Mouse (Mus musculus) CH12F3 (cell line): ENCODE results near the gene Pax2.
"Not testable (repeated sequence)": the region's sequence is repeated elsewhere in the genome, so short reads cannot be mapped to it uniquely, and the experiment has no call there.

Experiments used
- in situ Hi-C: fragments of 300-500 bp; cut with MboI; formaldehyde crosslinking; loops from 2 replicates; pipeline ENCODE4 v1.14.3; 2020; ENCODE audit warnings: low sequenced_read_pairs

Pax2 gene

DNA sequence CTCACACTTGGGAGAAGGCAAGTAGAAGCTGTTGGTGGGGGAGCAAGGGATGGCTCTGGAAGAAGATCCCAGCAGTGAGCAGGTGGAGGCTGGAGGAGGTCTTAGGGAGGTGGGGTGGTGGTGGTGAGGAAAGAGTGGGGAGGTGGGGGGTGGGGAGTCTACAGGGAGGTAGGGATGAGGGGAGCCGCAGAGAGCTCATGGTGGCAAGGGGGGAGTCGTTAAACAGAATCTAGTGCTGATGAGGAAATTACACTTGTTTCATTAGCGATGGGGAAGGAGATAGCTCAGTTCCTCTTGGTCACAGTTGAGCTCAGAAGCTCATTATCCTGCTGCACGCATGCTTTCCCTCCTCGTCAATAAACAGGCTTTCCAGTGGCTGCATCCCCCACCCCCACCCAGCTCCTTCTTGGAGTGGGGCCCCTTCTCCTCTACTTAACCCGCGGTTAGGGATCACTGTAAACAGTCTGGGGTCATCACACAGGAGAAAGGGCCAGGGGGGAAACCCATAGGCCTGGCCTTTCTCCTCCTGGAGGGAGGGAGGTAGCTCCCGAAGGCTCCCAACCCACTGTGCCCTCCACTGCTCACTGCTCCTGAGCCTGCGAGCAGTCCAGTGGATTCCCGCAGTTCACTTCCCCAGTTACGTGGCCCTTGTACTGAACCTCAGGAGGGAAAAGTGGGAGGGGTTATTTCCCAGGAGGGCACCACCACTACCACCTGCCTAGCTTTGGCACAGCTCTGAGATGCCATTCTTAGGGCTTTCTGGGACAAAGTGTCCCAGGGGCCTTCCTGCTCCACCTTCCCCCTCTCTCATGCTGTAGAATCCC lies 78.6 kb downstream of the Pax2 start:
- in situ Hi-C loops, result no loop called here

DNA sequence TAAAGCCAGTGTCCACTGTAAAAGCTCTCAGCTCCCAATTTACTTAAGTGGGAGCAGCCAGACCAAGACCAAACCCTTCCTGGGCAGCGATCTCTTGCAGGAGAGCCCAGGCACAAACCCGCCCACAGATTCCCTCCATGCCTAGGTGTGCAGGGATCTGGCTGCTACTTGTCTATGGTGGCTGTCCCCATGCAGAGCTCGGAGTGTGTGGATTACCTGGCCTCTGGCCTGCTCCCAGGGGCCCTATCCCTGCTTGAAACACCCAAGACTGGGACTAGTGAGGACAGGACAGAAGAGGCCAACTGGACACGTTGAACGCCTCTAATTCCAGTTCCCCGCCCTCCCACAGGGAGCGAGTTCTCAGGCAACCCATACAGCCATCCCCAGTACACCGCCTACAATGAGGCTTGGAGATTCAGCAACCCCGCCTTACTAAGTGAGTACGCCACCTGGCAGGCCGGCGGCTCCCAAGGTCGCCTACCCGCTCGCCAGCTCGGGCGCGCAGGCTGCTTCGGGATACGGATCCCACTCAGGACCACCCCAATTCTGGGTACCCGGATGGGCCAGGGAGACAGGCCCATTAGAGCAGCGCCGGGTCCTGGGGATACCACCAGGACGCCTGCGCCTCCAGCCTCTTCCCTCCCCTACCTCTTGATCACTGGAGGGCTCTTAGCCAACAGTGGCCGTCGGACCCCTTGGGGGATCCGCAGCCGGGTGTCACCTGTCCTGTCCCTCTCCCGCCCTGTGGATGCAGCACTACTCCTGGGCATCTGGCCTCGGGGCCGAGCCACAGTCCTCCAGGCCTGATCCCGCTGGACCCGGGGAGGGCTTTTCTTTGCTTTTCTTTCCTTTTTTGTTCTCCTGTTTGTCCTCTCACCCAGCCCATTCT lies 79.4 kb downstream of the Pax2 start:
- in situ Hi-C loops, result no loop called here

DNA sequence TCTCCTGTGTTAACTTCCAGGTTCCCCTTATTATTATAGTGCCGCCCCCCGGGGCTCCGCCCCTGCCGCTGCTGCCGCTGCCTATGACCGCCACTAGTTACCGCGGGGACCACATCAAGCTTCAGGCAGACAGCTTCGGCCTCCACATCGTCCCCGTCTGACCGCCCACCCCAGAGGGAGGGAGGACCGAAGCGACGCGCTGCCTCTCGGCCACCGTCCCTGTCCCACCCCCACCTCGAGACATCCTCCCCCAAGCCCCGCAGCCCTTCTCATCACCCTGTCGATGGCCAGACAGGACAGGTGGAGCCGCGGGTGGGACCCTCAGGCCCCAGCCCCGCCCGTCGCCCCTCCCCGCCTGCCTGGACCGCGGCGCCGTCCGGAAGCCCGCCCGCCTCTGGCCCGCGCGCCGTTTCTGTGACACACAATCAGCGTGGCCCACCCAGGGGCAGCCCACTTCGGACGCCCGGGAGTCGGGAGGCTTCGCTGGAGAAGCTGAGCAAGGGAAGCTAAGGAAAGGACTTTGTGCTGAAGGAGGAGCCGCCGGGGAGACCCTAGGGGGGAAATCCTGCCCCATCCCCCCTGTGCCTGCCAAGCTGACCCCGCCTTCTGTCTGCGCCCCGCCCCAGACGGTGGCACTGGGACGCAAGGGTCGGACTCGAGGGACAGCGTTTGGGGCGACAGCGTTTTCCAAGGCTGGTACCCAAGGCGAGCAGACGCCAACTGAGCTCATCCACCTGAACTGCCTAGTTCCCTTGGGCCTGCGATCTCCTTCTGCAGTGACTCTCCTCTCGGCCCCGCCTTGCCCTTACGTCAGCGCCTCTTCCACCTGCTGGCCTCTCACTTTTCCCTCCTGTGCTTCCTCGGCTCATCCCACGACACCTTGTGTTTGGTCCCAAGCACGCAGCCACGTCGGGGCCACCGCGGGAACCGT lies 80.4 kb downstream of the Pax2 start:
- in situ Hi-C loops, result no loop called here

DNA sequence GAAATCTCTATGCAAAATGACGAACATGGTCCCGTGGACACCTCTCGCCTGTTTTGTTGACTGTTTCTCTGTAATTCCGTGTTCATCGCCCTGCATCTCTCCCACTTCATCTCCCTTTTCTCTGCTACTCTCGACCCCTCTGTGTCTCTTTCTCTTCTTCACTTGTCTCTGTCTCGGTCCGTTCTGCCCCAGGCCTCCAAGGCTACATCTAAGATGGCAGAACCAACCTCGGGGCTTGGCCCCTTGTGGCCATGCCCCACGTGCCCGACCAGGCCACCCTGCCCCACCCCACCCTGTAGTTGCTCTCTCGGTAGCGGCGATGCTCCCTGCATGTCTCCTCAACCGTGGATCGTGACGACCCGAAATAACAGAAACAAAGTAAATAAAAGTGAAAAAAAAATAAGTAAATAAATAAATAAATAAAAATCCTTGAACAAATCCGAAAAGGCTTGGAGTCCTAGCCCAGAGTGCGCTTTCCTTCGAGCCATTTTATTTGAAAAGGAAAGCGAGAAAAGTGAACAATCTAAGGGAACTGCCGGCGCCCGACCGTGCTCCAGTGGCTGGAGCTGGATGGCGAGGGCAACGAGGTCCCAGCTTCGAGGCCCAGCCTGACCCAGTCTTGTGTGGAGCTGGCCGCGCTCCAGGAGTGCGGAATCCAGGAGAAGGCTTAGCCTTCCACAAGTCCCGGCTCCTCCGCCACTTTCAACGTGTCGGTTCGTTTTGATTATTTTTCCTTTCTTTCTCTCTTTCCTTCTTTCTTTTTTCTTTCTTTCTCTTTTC lies 81.8 kb downstream of the Pax2 start:
- in situ Hi-C loops, result no loop called here

DNA sequence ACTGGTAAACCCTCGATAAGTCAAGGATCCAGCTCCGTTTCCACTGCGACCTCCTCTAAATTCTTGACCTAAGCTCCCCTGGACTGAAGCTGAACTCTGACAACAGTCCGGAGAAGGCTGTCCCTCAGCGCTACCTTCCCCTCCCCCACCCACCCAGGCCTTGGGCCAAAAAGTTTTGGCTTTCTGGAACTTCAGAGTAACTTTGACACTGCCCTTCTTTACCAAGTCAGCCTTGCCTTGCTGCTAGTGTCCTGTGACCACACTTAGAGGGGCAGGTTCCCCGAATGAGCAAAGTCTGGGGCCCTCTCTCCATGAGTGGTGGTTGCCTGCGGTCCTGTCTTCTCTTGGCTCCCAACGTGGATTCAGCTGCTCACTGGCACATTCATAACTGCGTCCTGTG lies 82.5 kb downstream of the Pax2 start:
- in situ Hi-C loops, result no loop called here

DNA sequence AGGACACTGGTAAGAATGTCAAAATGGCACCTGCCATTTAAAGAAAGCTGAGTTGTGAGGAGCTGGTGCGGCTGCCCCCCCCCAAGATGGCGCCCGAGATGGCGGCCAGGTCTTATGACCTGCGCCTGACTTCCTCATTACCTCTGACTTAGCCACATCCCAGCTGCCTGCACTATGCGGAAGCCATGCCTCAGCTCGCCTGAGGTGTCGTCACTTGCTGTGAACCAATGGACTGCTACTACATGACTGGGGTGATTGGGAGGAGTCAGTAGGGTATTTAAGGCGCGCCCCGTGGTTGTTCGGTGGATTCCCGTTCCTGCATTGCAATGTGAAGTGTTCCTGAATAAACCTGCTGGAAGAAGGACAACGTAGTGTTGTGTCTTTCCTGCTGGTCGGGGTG lies 86.8 kb downstream of the Pax2 start:
- in situ Hi-C loops, result not testable (repeated sequence)

DNA sequence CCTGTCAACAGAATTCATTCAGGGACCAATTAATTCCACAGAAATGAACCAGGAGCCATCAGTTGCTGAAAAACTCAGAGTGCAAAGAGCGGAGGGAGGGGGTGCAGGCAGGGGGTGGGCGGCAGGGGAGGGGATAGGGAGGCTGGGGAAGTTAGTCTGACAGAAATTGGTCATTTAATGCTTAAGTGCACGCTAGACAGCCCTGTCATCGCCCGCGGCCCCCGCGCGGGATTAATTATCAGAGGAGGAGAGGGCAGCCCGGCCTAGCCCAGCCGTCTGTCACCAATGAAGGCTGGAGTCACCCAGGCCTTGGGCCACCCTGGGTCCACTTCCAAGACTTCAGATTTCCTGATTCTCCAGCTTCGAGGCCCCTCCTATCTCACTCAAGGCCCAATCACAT lies 93.6 kb downstream of the Pax2 start:
- in situ Hi-C loops, result no loop called here

DNA sequence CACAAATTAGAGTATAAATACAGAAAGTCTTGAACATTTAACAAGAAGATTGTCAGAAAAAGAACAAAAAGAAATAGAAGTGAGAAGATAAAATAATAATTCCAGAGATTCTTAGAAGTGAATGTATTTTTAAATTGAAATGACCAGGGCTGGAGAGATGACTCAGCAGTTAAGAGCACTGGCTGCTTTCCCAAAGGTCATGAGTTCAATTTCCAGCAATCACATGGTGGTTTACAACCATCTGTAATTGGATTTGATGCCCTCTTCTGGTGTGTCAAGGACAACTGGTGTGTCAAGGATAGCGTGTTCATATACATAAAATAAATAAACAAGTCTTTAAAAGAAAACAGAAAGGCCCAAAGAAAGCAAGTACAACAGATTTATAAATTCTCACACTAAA lies 102.8 kb downstream of the Pax2 start:
- in situ Hi-C loops, result no loop called here

DNA sequence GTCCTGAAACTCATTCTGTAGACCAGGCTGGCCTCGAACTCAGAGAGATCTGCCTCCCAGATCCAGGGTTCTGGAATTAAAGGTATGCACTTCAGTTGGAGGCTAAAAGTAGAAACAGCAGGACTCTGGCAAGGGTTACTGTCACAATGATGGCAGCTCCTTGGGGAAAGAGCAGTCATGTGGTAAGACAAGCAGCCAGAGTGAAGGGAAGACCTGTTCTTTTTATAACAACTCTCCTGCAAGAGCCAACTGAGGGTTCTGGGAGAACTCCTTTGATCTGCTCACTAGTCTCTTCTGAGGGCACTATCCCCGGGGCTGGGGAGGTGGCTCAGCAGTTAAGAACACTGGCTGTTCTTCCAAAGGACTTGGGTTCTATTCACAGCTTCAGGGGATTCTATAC lies 112.9 kb downstream of the Pax2 start:
- in situ Hi-C loops, result no loop called here

DNA sequence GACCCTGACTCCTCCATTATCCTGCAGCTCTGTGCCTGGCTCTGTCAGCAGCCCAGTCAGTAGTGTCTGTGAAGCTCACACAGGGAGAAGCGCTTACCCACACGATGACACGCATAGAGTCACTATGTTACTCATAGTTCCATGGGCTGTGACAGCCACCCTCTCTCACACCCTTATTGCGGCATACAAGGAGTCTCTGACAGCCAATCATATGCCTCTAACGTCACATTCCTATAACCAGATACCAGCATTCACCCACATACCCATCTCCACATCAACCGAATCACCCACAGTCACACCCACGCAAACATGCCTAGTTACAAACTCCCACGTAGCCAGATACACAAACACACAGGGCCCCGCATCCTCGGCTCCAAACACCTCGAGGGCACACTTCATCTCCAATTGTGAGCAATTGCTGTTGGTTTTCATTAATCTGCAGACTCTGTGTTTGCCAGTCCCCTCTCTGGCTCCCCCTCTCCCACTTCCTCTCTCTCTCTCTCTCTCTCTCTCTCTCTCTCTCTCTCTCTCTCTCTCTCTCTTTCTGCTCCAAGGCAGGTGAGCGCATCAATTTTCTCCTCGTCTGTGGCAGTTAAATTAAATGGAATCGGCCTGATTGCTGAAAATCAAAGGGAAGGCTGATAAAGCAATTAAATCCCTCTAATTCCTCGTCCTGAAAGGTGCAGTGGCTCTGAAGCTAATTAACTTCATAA lies 118.5 kb downstream of the Pax2 start:
- in situ Hi-C loops, result no loop called here

DNA sequence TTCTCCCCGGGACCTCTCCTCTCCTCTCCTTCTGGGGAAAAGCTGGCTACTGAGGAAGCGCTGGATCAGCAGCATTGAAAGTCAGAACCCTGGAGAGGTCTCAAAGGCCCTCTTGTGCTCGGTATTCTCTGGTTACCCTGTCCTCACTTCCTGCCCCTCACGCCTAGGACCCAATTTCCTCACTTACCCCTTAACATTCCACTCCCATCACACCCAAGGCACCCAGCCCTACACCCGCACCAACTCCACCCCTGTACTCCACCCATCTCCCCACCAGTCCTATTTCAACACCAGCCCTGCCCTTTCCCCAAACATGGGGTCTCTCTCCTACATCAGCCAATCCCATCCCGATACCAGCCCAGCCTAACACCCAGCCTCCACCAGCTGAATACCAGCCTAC lies 119.1 kb downstream of the Pax2 start:
- in situ Hi-C loops, result no loop called here

DNA sequence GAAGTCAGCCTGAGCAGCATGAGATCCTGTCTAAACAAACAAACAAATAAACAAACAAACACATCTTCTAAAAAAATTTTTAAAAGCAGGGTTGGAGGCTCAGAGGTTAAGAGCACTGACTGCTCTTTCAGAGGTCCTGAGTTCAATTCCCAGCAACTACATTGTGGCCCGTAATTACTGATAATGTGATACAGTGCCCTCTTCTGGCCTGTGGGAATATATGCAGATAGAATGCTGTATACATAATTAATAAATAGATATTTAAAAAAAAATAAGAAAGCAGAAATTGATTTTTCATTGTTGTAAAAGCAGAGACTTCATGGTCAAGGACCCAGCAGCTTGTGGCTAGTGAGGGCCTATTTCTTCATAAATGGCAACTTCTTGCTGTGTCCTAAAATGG lies 119.9 kb downstream of the Pax2 start:
- in situ Hi-C loops, result no loop called here

DNA sequence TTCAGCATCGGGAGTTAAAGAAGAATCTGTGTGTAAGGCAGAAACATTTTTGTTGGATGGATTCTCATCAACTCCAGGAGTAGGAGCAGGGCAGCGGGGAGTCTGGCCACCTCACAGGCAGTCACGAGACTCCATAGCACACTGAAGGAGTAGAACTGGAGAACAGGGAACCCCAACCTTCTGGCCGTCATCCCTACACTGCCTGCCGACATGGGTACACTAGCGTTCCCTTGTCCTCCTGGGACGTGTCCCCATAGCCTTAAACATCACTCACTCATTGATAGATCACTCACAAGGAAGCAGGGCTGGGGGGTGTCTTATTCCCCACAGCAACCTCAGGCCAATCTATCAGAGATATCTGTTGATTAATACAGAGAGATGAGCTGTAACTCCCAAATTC lies 120.7 kb downstream of the Pax2 start:
- in situ Hi-C loops, result no loop called here

DNA sequence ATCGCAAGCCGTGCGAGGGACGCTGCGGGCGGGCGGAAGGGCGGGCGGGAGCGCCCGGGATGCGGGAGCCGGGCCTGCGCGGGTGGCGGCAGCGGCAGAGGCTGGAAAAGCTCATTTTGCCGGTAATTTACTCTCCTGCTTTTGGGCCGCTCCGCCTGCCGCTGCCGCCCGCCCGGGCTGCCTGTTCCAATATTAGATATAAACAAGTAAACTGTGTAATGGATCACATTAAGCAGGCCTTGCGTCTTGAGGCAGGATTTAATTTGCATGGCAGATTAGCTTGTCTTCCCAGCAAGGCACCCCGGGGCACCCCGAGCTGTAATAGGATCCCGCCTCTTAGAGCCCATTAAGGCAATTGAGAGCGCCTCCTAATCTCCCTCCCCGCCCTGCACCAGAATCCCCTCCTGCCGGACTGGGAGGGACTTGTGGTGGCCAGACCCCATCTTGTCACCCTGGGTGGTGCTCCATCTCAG lies 126.7 kb downstream of the Pax2 start:
- in situ Hi-C loops, result no loop called here

DNA sequence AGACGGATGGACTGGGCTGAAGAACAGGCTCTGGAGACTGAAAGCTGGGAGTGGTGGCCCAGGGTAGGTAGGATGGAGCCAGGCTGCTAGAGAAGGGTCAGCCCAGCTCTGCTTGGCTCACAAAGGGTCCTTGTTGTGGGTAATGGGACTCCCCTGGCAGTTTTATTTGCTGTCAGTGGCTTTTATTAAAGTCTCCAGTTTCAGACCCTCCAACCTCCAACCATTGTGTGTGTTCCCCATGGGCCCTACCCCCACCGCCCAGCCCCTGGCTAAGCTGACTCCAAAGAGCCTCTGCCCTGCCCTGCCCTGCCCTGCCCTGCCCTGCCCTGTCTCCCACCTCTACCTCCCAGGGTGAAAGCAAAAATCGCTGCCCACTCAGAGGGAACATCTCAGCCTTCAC lies 128.5 kb downstream of the Pax2 start:
- in situ Hi-C loops, result no loop called here

DNA sequence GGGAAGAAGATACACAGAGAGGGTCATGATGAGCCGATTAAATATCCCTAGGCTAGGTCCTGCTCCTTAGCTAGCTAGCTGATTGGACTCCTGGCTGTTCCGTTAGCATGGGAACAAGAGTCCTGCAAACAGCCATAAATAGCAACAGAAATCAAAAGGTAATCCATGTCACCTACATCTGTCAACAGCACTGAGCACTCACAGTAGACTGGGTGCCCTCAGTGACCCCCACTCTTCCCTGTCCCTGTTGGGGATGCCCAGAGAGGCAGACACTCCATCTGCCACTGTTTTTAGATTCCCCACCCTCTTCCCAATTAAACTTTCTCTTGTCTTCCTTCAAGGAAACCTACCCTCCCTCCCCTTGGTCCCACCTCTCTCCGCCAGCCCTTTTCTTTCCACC lies 130.6 kb downstream of the Pax2 start:
- in situ Hi-C loops, result no loop called here
